Mouse (Mus musculus) embryonic facial prominence, embryonic 15.5 days (tissue): ENCODE measurements around the gene Ghrhr. TPM values are rescaled to one million over a fixed set of nuclear protein-coding genes. Genes with fewer than 3 reads are reported as not detected.
A peak's percentile ranks its signal among the peaks of the same experiment; 100 is the strongest.

ENCODE experiments used
- ATAC-seq: fragments of 200-750 bp; cut with Nextera tagmentation; 2 replicates; pipeline ENCODE4 v1.8.0; 2017; ENCODE audit warnings: low read depth, moderate TSS enrichment; ENCODE audit not compliant: insufficient number of reproducible peaks, low FRiP score, low TSS enrichment
- H3K27ac ChIP-seq: fragments of 300-500 bp; sonication (generic); replicated peaks from 2 replicates; pipeline ENCODE4 v1.5.1; 2015; ENCODE audit warnings: mild to moderate bottlenecking, inconsistent platforms
- H3K27me3 ChIP-seq: fragments of 300-500 bp; sonication (generic); 2 replicates; pipeline ENCODE4 v1.6.1; 2015; ENCODE audit warnings: inconsistent platforms
- H3K36me3 ChIP-seq: fragments of 300-500 bp; sonication (generic); 2 replicates; pipeline ENCODE4 v1.6.1; 2015; ENCODE audit warnings: mild to moderate bottlenecking, inconsistent platforms
- H3K4me1 ChIP-seq: fragments of 300-500 bp; sonication (generic); 2 replicates; pipeline ENCODE4 v1.6.1; 2015; ENCODE audit warnings: inconsistent platforms
- H3K4me2 ChIP-seq: fragments of 300-500 bp; sonication (generic); replicated peaks from 2 replicates; pipeline ENCODE4 v1.6.1; 2015; ENCODE audit warnings: mild to moderate bottlenecking, inconsistent platforms
- H3K4me3 ChIP-seq: fragments of 300-500 bp; sonication (generic); replicated peaks from 2 replicates; pipeline ENCODE4 v1.5.1; 2015; ENCODE audit warnings: mild to moderate bottlenecking, inconsistent platforms
- H3K9ac ChIP-seq: fragments of 300-500 bp; sonication (generic); 2 replicates; pipeline ENCODE4 v1.6.1; 2015; ENCODE audit warnings: inconsistent platforms
- H3K9me3 ChIP-seq: fragments of 300-500 bp; sonication (generic); replicated peaks from 2 replicates; pipeline ENCODE4 v1.6.1; 2016; ENCODE audit warnings: inconsistent platforms
- WGBS: fragments of 180-500 bp; shearing (Covaris S2); methylation state at CpG from one replicate; pipeline ENCODE4 v1.1.7; 2015; 5-methylcytosine and 5-hydroxymethylcytosine counted together
- polyA plus RNA-seq: library from polyadenylated mRNA; unstranded; fragments of >200 nt; fragmentation: Nextera tagmentation; extraction: Ambion mirVana; gene quantifications from 2 replicates; pipeline ENCODE4 v1.2.1, GENCODE M21; 2015

Ghrhr gene
- polyA plus RNA-seq, 1 experiment from 2014 or later = not detected

DNA sequence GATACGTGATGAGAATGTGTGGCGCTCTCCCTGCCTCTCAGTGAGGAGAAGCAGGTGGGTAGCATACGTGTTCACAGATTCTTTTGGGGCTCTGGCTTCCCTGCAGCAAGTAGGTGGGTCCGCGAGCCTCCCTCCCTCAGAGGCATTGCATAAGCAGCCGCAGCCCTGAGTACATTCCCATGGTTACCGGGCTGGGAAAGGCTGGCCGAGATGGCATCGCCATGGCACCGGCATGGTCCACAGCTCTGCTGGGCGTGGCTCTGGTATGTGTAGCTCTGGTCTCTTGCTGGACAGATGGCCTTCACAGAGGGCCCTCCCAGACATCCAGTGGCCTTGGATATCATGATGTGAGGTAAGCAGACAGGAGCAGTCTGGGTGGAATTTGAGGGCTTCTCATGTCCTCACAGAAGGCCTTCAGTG, 20.5 kb downstream of the Ghrhr start:
- ATAC-seq = 0 out of 2 replicates have a peak, but pooled peaks have one; percentile 30

GRCm38 (mm10) chr6:55398869-55399628, 23.0 kb downstream of the Ghrhr start:
- Histone ChIP-seq H3K4me2 (no peak overlapping the region), H3K9ac (no peak overlapping the region), H3K36me3 (no peaks in the 10 kb centered on the region), H3K27me3 (peaks cover 8% of the 10 kb centered on the region; the same call in 1 of the 2 replicates), H3K9me3 (no peaks in the 10 kb centered on the region), H3K4me3 (no peak overlapping the region), H3K4me1 (peaks cover 40% of the 10 kb centered on the region), H3K27ac (no peak overlapping the region)
- WGBS = 58% methylated on average over 9 of the region's 9 CpGs
- ATAC-seq = peak; percentile 44; the same call in 1 of the 2 replicates

More for the DNA sequence above, 20.5 kb downstream of the Ghrhr start:
- Histone ChIP-seq H3K4me1 (peaks cover 47% of the 10 kb centered on the region), H3K27ac (peak overlapping the region; percentile 71), H3K27me3 (peaks cover 5% of the 10 kb centered on the region; the same call in 1 of the 2 replicates), H3K9ac (no peak overlapping the region), H3K4me3 (no peak overlapping the region), H3K4me2 (peak overlapping the region; percentile 25), H3K9me3 (no peaks in the 10 kb centered on the region), H3K36me3 (no peaks in the 10 kb centered on the region)
- 50% methylated on average over 11 of the region's 11 CpGs for WGBS

GRCm38 (mm10) chr6:55399910-55400309, 23.8 kb downstream of the Ghrhr start:
- Histone ChIP-seq H3K4me3 (no peak overlapping the region), H3K27me3 (peaks cover 8% of the 10 kb centered on the region; the same call in 1 of the 2 replicates), H3K9me3 (no peaks in the 10 kb centered on the region), H3K9ac (no peak overlapping the region), H3K4me1 (peaks cover 35% of the 10 kb centered on the region), H3K4me2 (no peak overlapping the region), H3K27ac (no peak overlapping the region), H3K36me3 (no peaks in the 10 kb centered on the region)
- no peak for ATAC-seq
- 48% methylated on average over 5 of the region's 5 CpGs for WGBS

DNA sequence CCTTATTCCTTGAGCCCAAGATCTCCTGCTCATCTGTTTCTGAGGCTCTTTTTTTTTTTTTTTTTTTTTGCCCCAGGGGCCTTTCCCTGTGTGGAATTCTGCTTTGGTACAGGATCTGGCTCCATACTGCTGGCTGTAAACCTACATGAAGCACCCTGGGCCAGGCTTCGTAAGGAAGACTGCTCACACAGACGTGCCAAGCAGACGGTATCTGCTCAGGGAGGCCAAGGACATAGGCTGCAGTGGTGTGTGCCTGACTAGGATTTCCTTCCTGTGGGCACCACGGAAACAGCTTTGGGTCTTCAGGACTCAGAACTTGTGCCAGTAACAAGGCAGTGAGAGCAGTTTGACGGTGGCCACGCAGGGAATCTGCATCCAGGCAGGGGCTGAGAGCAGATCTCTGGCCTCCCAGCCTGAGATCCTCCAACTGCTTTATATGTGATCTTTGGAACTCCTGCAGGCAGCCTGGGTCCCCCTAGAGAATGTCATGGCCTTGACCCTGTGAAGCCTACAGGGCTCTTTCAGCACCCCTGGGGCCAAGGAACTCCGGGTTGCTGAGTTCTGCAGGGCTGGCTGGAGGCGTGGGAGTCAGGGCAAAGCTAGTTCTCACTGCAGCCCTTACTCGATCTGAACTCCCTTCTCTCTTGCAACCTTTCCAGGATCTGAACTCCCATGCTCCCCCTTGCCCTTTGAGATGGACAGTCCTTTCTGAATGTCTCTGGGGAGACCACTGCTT, 26.1 kb downstream of the Ghrhr start:
- Histone ChIP-seq H3K4me2 (no peak overlapping the region), H3K27ac (no peak overlapping the region), H3K9ac (no peak overlapping the region), H3K27me3 (peaks cover 8% of the 10 kb centered on the region; the same call in 1 of the 2 replicates), H3K4me1 (peaks cover 17% of the 10 kb centered on the region), H3K4me3 (no peak overlapping the region), H3K9me3 (no peaks in the 10 kb centered on the region), H3K36me3 (no peaks in the 10 kb centered on the region)
- ATAC-seq = no peak
- WGBS = 71% methylated on average over 9 of the region's 9 CpGs

GRCm38 (mm10) chr6:55403411-55404309, 27.6 kb downstream of the Ghrhr start:
- no peak for ATAC-seq
- no peak overlapping the region for H3K4me2 ChIP-seq
- H3K36me3 ChIP-seq = no peaks in the 10 kb centered on the region
- H3K4me3 ChIP-seq = no peak overlapping the region
- no peak overlapping the region for H3K27ac ChIP-seq
- peaks cover 8% of the 10 kb centered on the region; the same call in 1 of the 2 replicates for H3K27me3 ChIP-seq
- no peak overlapping the region for H3K9ac ChIP-seq
- WGBS = 80% methylated on average over 9 of the region's 9 CpGs
- no peaks in the 10 kb centered on the region for H3K9me3 ChIP-seq
- H3K4me1 ChIP-seq = peaks cover 16% of the 10 kb centered on the region

GRCm38 (mm10) chr6:55404421-55404990, 28.4 kb downstream of the Ghrhr start:
- WGBS = 55% methylated on average over 5 of the region's 5 CpGs
- no peaks in the 10 kb centered on the region for H3K9me3 ChIP-seq
- H3K4me1 ChIP-seq = peaks cover 9% of the 10 kb centered on the region
- H3K27ac ChIP-seq = no peak overlapping the region
- no peak for ATAC-seq
- H3K9ac ChIP-seq = no peak overlapping the region
- H3K4me2 ChIP-seq = no peak overlapping the region
- H3K27me3 ChIP-seq = peaks cover 8% of the 10 kb centered on the region; the same call in 1 of the 2 replicates
- H3K36me3 ChIP-seq = no peaks in the 10 kb centered on the region
- no peak overlapping the region for H3K4me3 ChIP-seq

DNA sequence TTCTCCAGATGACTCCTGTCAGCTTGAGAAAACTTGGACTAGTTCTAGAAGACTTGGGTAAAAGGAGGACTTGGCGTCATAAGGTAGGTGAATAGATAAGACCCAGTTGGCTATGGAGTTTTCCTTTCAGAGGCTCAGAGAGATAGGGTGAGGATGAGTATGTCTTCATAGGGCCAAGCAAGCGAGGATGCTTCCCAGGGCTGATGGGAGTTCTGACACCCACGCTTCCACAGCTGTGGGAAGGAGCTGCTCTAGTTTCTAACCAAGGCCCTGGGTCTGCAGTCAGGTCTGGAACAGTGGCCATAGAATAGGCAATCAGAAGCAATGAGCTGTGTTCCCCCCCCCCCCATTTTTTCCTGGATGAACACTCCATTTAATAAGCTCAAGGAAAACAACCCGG, 31.2 kb downstream of the Ghrhr start:
- H3K4me3 ChIP-seq = no peak overlapping the region
- no peak overlapping the region for H3K27ac ChIP-seq
- H3K27me3 ChIP-seq = peaks cover under 1% of the 10 kb centered on the region; the same call in 1 of the 2 replicates
- no peaks in the 10 kb centered on the region; the same call in 1 of the 2 replicates for H3K4me1 ChIP-seq
- no peaks in the 10 kb centered on the region for H3K36me3 ChIP-seq
- ATAC-seq = no peak
- no peak overlapping the region for H3K4me2 ChIP-seq
- H3K9ac ChIP-seq = no peak overlapping the region
- 78% methylated on average over 4 of the region's 4 CpGs for WGBS
- no peaks in the 10 kb centered on the region for H3K9me3 ChIP-seq

GRCm38 (mm10) chr6:55410119-55410775, 34.2 kb downstream of the Ghrhr start:
- no peaks in the 10 kb centered on the region for H3K36me3 ChIP-seq
- no peaks in the 10 kb centered on the region for H3K27me3 ChIP-seq
- no peaks in the 10 kb centered on the region; the same call in 1 of the 2 replicates for H3K4me1 ChIP-seq
- no peak overlapping the region for H3K4me3 ChIP-seq
- no peak overlapping the region for H3K4me2 ChIP-seq
- H3K9me3 ChIP-seq = no peaks in the 10 kb centered on the region
- no peak overlapping the region for H3K27ac ChIP-seq
- no peak overlapping the region for H3K9ac ChIP-seq
- 34% methylated on average over 7 of the region's 7 CpGs for WGBS
- ATAC-seq = no peak

DNA sequence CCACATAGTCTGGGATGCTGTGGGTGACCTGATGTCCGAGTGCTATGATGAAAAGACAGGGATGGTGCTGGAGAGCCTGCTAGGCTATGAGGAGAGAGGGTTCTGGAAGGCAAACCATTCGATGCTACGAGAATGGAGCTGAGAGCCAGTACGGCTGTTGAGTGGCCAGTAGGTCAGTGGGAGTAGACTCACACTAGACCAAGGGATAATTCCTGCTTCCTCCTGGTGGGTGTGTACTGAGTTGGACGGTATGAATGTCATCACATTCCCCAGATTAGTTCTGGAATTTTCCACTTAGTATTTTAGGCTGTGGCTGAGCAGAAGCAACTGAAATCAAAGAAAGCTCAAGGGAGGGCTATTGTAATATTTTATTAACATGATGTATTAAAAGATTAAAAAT, 34.9 kb downstream of the Ghrhr start:
- no peaks in the 10 kb centered on the region for H3K27me3 ChIP-seq
- ATAC-seq = no peak
- no peak overlapping the region for H3K4me3 ChIP-seq
- H3K4me1 ChIP-seq = no peaks in the 10 kb centered on the region; the same call in 1 of the 2 replicates
- H3K9me3 ChIP-seq = no peaks in the 10 kb centered on the region
- 67% methylated on average over 5 of the region's 5 CpGs for WGBS
- no peak overlapping the region for H3K4me2 ChIP-seq
- no peaks in the 10 kb centered on the region for H3K36me3 ChIP-seq
- no peak overlapping the region for H3K9ac ChIP-seq
- no peak overlapping the region for H3K27ac ChIP-seq

DNA sequence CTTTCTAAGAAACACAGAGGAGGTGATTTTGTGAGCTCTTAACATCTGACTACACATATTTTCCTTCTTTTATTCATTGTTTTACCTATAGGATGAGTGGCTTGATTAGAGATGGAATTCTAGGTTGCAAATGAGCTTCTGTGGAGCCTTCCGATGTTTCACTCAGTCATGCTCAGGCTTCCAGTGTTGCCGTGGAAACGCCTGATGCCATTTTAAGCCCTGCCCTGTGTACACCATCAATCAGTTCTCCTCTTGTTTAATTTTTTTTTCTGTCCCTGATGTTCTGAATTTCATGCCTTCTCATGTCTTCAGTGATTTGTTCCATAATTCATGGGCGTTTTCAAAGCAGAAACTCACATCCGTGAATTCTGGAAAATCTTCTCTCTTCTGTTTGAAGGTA, 40.1 kb downstream of the Ghrhr start:
- Histone ChIP-seq H3K4me2 (no peak overlapping the region), H3K4me1 (no peaks in the 10 kb centered on the region), H3K9ac (no peak overlapping the region), H3K36me3 (no peaks in the 10 kb centered on the region), H3K9me3 (no peaks in the 10 kb centered on the region), H3K27ac (no peak overlapping the region), H3K4me3 (no peak overlapping the region), H3K27me3 (no peaks in the 10 kb centered on the region)
- 64% methylated on average over 5 of the region's 5 CpGs for WGBS
- no peak for ATAC-seq
